16 mouse cellular contexts compared by ENCODE assay signal in genomic region chr10:82797119-82797491, GRCm38 (mm10). TPM values are rescaled to one million over a fixed set of nuclear protein-coding genes. Genes with fewer than 3 reads are reported as not detected.
DNase-seq lines count a peak whose midpoint lies in the region; ATAC-seq and TF ChIP-seq lines count a peak whose summit lies in the region.
"Had no signal": no experiment of that assay in that cellular context is flagged by ENCODE, and none has a peak within 500 bp of the region (broad histone marks: within the 10 kb centered on the region; RNA-seq: fewer than 3 reads in every experiment).

No protein-coding gene starts in this region.

- no peak for DNase-seq in liver, postnatal 0 days
- DNase-seq in liver, embryonic 11.5 days (ENCODE audit: low spot score), result no peak
- DNase-seq in embryonic facial prominence, embryonic 14.5 days (ENCODE audit: low spot score), result no peak
- peak; percentile 47 for DNase-seq in splenic B cell, adult 2 months (ENCODE audit: low read depth, low spot score)
- DNase-seq in midbrain, embryonic 14.5 days, result no peak
- DNase-seq: cerebellum, postnatal 25 days; gastrocnemius, adult 2 months; kidney, postnatal 10 days; layer of hippocampus, adult 9-11 months; right cerebral cortex, postnatal 14 days had no signal

- H3K4me3 ChIP-seq in liver, postnatal 0 days (ENCODE audit: low read depth, low read length), result no peak overlapping the region
- H3K4me3 ChIP-seq in liver, embryonic 11.5 days (ENCODE audit: low read depth, low read length), result no peak overlapping the region
- no peak overlapping the region for H3K4me3 ChIP-seq in embryonic facial prominence, embryonic 14.5 days (ENCODE audit: low read depth, low read length)
- no peak overlapping the region for H3K4me3 ChIP-seq in midbrain, embryonic 16.5 days (ENCODE audit: low read depth, low read length)
- no peak overlapping the region for H3K4me3 ChIP-seq in midbrain, embryonic 14.5 days (replicated peaks; ENCODE audit: low read depth, low read length)
- H3K4me3 ChIP-seq: gastrocnemius, adult 2 months; heart, embryonic 10.5 days; midbrain, embryonic 10.5 days had no signal

- TF ChIP-seq EP300 in liver, postnatal 0 days (IDR thresholded peaks at IDR 0.05; ENCODE audit: low read depth), result no peak

- ATAC-seq in liver, postnatal 0 days, result no peak
- no peak for ATAC-seq in liver, embryonic 11.5 days (replicated peaks; ENCODE audit: low FRiP score)
- peak; percentile 48 for ATAC-seq in activated CD4-positive, CD25-positive, alpha-beta regulatory T cell, adult 4 months
- no peak for ATAC-seq in embryonic facial prominence, embryonic 14.5 days (ENCODE audit: low read depth)
- no peak for ATAC-seq in midbrain, embryonic 16.5 days
- no peak for ATAC-seq in midbrain, embryonic 14.5 days (ENCODE audit: low FRiP score, low TSS enrichment)
- ATAC-seq: forebrain, embryonic 16.5 days; lung, postnatal 0 days had no signal

- TF ChIP-seq CTCF in liver, postnatal 0 days (IDR thresholded peaks at IDR 0.05; ENCODE audit: low read depth), result no peak

- peaks cover 18% of the 10 kb centered on the region for H3K4me1 ChIP-seq in liver, postnatal 0 days (ENCODE audit: insufficient read depth)
- peaks cover 11% of the 10 kb centered on the region; the same call in 1 of the 2 replicates for H3K4me1 ChIP-seq in liver, embryonic 11.5 days (replicated peaks; ENCODE audit: control insufficient read depth, insufficient read depth, low read length)
- H3K4me1 ChIP-seq in embryonic facial prominence, embryonic 14.5 days (ENCODE audit: control insufficient read depth, insufficient read depth, low read length), result peaks cover 17% of the 10 kb centered on the region
- H3K4me1 ChIP-seq in midbrain, embryonic 16.5 days (ENCODE audit: control insufficient read depth, insufficient read depth, low read length), result no peaks in the 10 kb centered on the region
- peaks cover 7% of the 10 kb centered on the region; the same call in 1 of the 2 replicates for H3K4me1 ChIP-seq in midbrain, embryonic 14.5 days (ENCODE audit: control insufficient read depth, insufficient read depth, low read length)

- peak overlapping the region; percentile 55 for H3K27ac ChIP-seq in liver, postnatal 0 days (ENCODE audit: low read depth)
- H3K27ac ChIP-seq in liver, embryonic 11.5 days (ENCODE audit: low read depth, low read length), result no peak overlapping the region
- H3K27ac ChIP-seq in embryonic facial prominence, embryonic 14.5 days (replicated peaks; ENCODE audit: low read depth, low read length), result peak overlapping the region; percentile 75
- H3K27ac ChIP-seq in midbrain, embryonic 16.5 days (ENCODE audit: low read length), result no peak overlapping the region
- H3K27ac ChIP-seq in midbrain, embryonic 14.5 days (replicated peaks; ENCODE audit: low read depth, low read length), result no peak overlapping the region
- H3K27ac ChIP-seq: gastrocnemius, adult 2 months; heart, embryonic 10.5 days; midbrain, embryonic 10.5 days had no signal

- no peaks in the 10 kb centered on the region for H3K9me3 ChIP-seq in liver, postnatal 0 days (ENCODE audit: low read length)
- H3K9me3 ChIP-seq in liver, embryonic 11.5 days (ENCODE audit: control insufficient read depth, low read length), result no peaks in the 10 kb centered on the region
- 0 out of 2 replicates have a peak, but pooled peaks cover 3% of the 10 kb centered on the region for H3K9me3 ChIP-seq in embryonic facial prominence, embryonic 14.5 days (ENCODE audit: control insufficient read depth, low read length)
- no peaks in the 10 kb centered on the region; the same call in 1 of the 2 replicates for H3K9me3 ChIP-seq in midbrain, embryonic 16.5 days (replicated peaks; ENCODE audit: control insufficient read depth, low read length, poor library complexity, severe bottlenecking)
- no peaks in the 10 kb centered on the region for H3K9me3 ChIP-seq in midbrain, embryonic 14.5 days (ENCODE audit: control insufficient read depth, low read length)
- H3K9me3 ChIP-seq: heart, embryonic 10.5 days; midbrain, embryonic 10.5 days had no signal

- peak overlapping the region; percentile 30 for H3K4me2 ChIP-seq in liver, postnatal 0 days (ENCODE audit: low read depth, low read length)
- no peak overlapping the region for H3K4me2 ChIP-seq in liver, embryonic 11.5 days
- no peak overlapping the region for H3K4me2 ChIP-seq in embryonic facial prominence, embryonic 14.5 days (ENCODE audit: low read depth, low read length)
- no peak overlapping the region for H3K4me2 ChIP-seq in midbrain, embryonic 16.5 days (ENCODE audit: low read length)
- H3K4me2 ChIP-seq in midbrain, embryonic 14.5 days (ENCODE audit: low read length), result no peak overlapping the region

- no peaks in the 10 kb centered on the region for H3K27me3 ChIP-seq in liver, postnatal 0 days (ENCODE audit: insufficient read depth, low read length)
- H3K27me3 ChIP-seq in liver, embryonic 11.5 days (replicated peaks; ENCODE audit: control insufficient read depth, insufficient read depth, low read length), result no peaks in the 10 kb centered on the region
- H3K27me3 ChIP-seq in embryonic facial prominence, embryonic 14.5 days (replicated peaks; ENCODE audit: control insufficient read depth, insufficient read depth, low read length), result no peaks in the 10 kb centered on the region
- H3K27me3 ChIP-seq in splenic B cell, adult 2 months (ENCODE audit: control insufficient read depth, insufficient read depth, low read length, poor library complexity, severe bottlenecking), result no peaks in the 10 kb centered on the region
- H3K27me3 ChIP-seq in midbrain, embryonic 16.5 days (ENCODE audit: control insufficient read depth, insufficient read depth, low read depth, low read length), result no peaks in the 10 kb centered on the region
- no peaks in the 10 kb centered on the region for H3K27me3 ChIP-seq in midbrain, embryonic 14.5 days (ENCODE audit: control insufficient read depth, insufficient read depth, low read length)

- H3K9ac ChIP-seq in liver, postnatal 0 days (replicated peaks), result no peak overlapping the region
- H3K9ac ChIP-seq in liver, embryonic 11.5 days (ENCODE audit: low read depth, low read length), result no peak overlapping the region
- no peak overlapping the region for H3K9ac ChIP-seq in embryonic facial prominence, embryonic 14.5 days (ENCODE audit: low read depth, low read length)
- no peak overlapping the region for H3K9ac ChIP-seq in midbrain, embryonic 16.5 days (ENCODE audit: low read depth, low read length)
- H3K9ac ChIP-seq in midbrain, embryonic 14.5 days (replicated peaks; ENCODE audit: low read length), result no peak overlapping the region

- H3K36me3 ChIP-seq in liver, postnatal 0 days (replicated peaks; ENCODE audit: insufficient read depth, low read length), result no peaks in the 10 kb centered on the region
- H3K36me3 ChIP-seq in liver, embryonic 11.5 days (ENCODE audit: control insufficient read depth, insufficient read depth, low read length), result no peaks in the 10 kb centered on the region
- no peaks in the 10 kb centered on the region for H3K36me3 ChIP-seq in embryonic facial prominence, embryonic 14.5 days (ENCODE audit: control insufficient read depth, insufficient read depth, low read length)
- no peaks in the 10 kb centered on the region for H3K36me3 ChIP-seq in splenic B cell, adult 2 months (ENCODE audit: control insufficient read depth, insufficient read depth, low read length, poor library complexity, severe bottlenecking)
- no peaks in the 10 kb centered on the region for H3K36me3 ChIP-seq in midbrain, embryonic 16.5 days (ENCODE audit: control insufficient read depth, insufficient read depth, low read length)
- no peaks in the 10 kb centered on the region for H3K36me3 ChIP-seq in midbrain, embryonic 14.5 days (ENCODE audit: control insufficient read depth, insufficient read depth, low read length)
- H3K36me3 ChIP-seq: heart, embryonic 10.5 days; midbrain, embryonic 10.5 days had no signal

- WGBS in liver, postnatal 0 days (ENCODE audit: insufficient replicate concordance), result 37% methylated on average over 4 of the region's 4 CpGs
- WGBS in liver, embryonic 11.5 days, result 81% methylated on average over 4 of the region's 4 CpGs
- WGBS in embryonic facial prominence, embryonic 14.5 days, result 73% methylated on average over 4 of the region's 4 CpGs
- 92% methylated on average over 4 of the region's 4 CpGs for WGBS in midbrain, embryonic 16.5 days
- 93% methylated on average over 4 of the region's 4 CpGs for WGBS in midbrain, embryonic 14.5 days

RNA-seq across cellular contexts. Expression of gene Nfyb, which starts 33.2 kb away (rescaled TPM):
- polyA plus RNA-seq in liver, postnatal 0 days (2015; fragmentation: Nextera tagmentation; extraction: Ambion mirVana), result 26.6 and 30.1 TPM in 2 replicates
- 47.6 and 50.4 TPM in 2 replicates for polyA plus RNA-seq in liver, embryonic 11.5 days (2014; fragmentation: Nextera tagmentation; extraction: Ambion mirVana)
- 10 to 100 TPM; 78.3 to 81.3 TPM for polyA plus RNA-seq in activated CD4-positive, CD25-positive, alpha-beta regulatory T cell, adult 4 months (2017; shearing (Covaris generic))
- 41.8 and 45.7 TPM in 2 replicates for polyA plus RNA-seq in embryonic facial prominence, embryonic 14.5 days (2014; fragmentation: Nextera tagmentation; extraction: Ambion mirVana)
- 44.5 and 55.2 TPM in 2 replicates for polyA plus RNA-seq in midbrain, embryonic 16.5 days (2015; fragmentation: Nextera tagmentation; extraction: Ambion mirVana)
- 52.1 and 55.9 TPM in 2 replicates for polyA plus RNA-seq in midbrain, embryonic 14.5 days (2014; fragmentation: Nextera tagmentation; extraction: Ambion mirVana)

RNA-seq across cellular contexts. Expression of gene Txnrd1, which starts 36.6 kb away (rescaled TPM):
- 26.7 and 28.1 TPM in 2 replicates for polyA plus RNA-seq in liver, postnatal 0 days (2015; fragmentation: Nextera tagmentation; extraction: Ambion mirVana)
- 129 and 145 TPM in 2 replicates for polyA plus RNA-seq in liver, embryonic 11.5 days (2014; fragmentation: Nextera tagmentation; extraction: Ambion mirVana)
- 10 to 100 TPM; 27.5 to 28.0 TPM for polyA plus RNA-seq in activated CD4-positive, CD25-positive, alpha-beta regulatory T cell, adult 4 months (2017; shearing (Covaris generic))
- polyA plus RNA-seq in embryonic facial prominence, embryonic 14.5 days (2014; fragmentation: Nextera tagmentation; extraction: Ambion mirVana), result 85.0 and 98.9 TPM in 2 replicates
- polyA plus RNA-seq in midbrain, embryonic 16.5 days (2015; fragmentation: Nextera tagmentation; extraction: Ambion mirVana), result 101 and 115 TPM in 2 replicates
- polyA plus RNA-seq in midbrain, embryonic 14.5 days (2014; fragmentation: Nextera tagmentation; extraction: Ambion mirVana), result 118 and 150 TPM in 2 replicates

Comparison
In these comparisons a context has a peak if more than half of its experiments do, and no peak if none do; other contexts are left out.
1. H3K27ac ChIP-seq: peak in liver, postnatal 0 days (single experiment) and embryonic facial prominence, embryonic 14.5 days (single experiment); none in liver, embryonic 11.5 days (single experiment), midbrain, embryonic 16.5 days (single experiment) and midbrain, embryonic 14.5 days (single experiment).